In genomic region chr15:101929666-101930065, GRCm38 (mm10) we compare ENCODE assay signal across 10 mouse cellular contexts. TPM values are rescaled to one million over a fixed set of nuclear protein-coding genes. Genes with fewer than 3 reads are reported as not detected.
A peak's percentile ranks its signal among the peaks of the same experiment; 100 is the strongest.
DNase-seq lines count a peak whose midpoint lies in the region; ATAC-seq and TF ChIP-seq lines count a peak whose summit lies in the region.
"Had no signal": no experiment of that assay in that cellular context is flagged by ENCODE, and none has a peak within 500 bp of the region (broad histone marks: within the 10 kb centered on the region; RNA-seq: fewer than 3 reads in every experiment).

No protein-coding gene starts in this region.

- TF ChIP-seq CTCF in small intestine, adult 2 months (IDR thresholded peaks at IDR 0.05; ENCODE audit: extremely low read depth, insufficient read length, insufficient replicate concordance, low read depth, low read length): no peak

- no peaks in the 10 kb centered on the region for H3K9me3 ChIP-seq in forebrain, embryonic 11.5 days (ENCODE audit: control insufficient read depth, low read length)

- H3K4me2 ChIP-seq in forebrain, embryonic 11.5 days (ENCODE audit: low read depth, low read length, severe bottlenecking): peak overlapping the region; percentile 48

- no peaks in the 10 kb centered on the region for H3K36me3 ChIP-seq in forebrain, embryonic 11.5 days (ENCODE audit: control insufficient read depth, insufficient read depth, low read length)
- no peaks in the 10 kb centered on the region for H3K36me3 ChIP-seq in small intestine, adult 2 months (ENCODE audit: control insufficient read depth, insufficient read depth, low read length)

- H3K27me3 ChIP-seq in forebrain, embryonic 11.5 days (ENCODE audit: control insufficient read depth, insufficient read depth, low read length): peaks cover 7% of the 10 kb centered on the region; the same call in 1 of the 2 replicates
- peaks cover 7% of the 10 kb centered on the region; the same call in 1 of the 2 replicates for H3K27me3 ChIP-seq in small intestine, adult 2 months (ENCODE audit: control insufficient read depth, insufficient read depth, low read length)
- H3K27me3 ChIP-seq: Patski had no signal

- no peak for TF ChIP-seq POLR2A in small intestine, adult 2 months (IDR thresholded peaks at IDR 0.05; ENCODE audit: low read depth, low read length)

- peak overlapping the region; percentile 37 for H3K9ac ChIP-seq in forebrain, embryonic 11.5 days (ENCODE audit: low read length)

- 2% methylated on average over 17 of the region's 17 CpGs for WGBS in forebrain, embryonic 11.5 days
- 3% methylated on average over 17 of the region's 17 CpGs for WGBS in small intestine, adult 2 months

- no peak for ATAC-seq in forebrain, embryonic 11.5 days (replicated peaks; ENCODE audit: low FRiP score)
- ATAC-seq: Patski had no signal

- H3K27ac ChIP-seq in forebrain, embryonic 11.5 days (ENCODE audit: low read depth, low read length): no peak overlapping the region
- no peak overlapping the region for H3K27ac ChIP-seq in small intestine, adult 2 months (ENCODE audit: insufficient read depth, low read depth, low read length)

- H3K4me3 ChIP-seq in forebrain, embryonic 11.5 days (ENCODE audit: low read depth, low read length): peak overlapping the region; percentile 12; the same call in 1 of the 2 replicates
- H3K4me3 ChIP-seq in small intestine, adult 2 months (ENCODE audit: low read depth, low read length): peak overlapping the region; percentile 33

- DNase-seq in adrenal gland, postnatal 14 days: peak; percentile 68
- peak; percentile 67 for DNase-seq in forebrain, embryonic 11.5 days (ENCODE audit: low spot score)
- DNase-seq in kidney, adult 18-20 months: peak; percentile 54
- peak; percentile 68 to 70 for DNase-seq in lung, adult 18-20 months
- DNase-seq in layer of hippocampus, adult 18-20 months (ENCODE audit: low spot score in 2 of 2): no peak
- no peak for DNase-seq in natural killer cell, adult 2 months (ENCODE audit: low spot score in 2 of 2)
- no peak for DNase-seq in cerebellum, adult 11-12 months

- H3K4me1 ChIP-seq in forebrain, embryonic 11.5 days (replicated peaks; ENCODE audit: control insufficient read depth, insufficient read depth, low read length): peaks cover 8% of the 10 kb centered on the region; the same call in 1 of the 2 replicates
- H3K4me1 ChIP-seq in small intestine, adult 2 months (ENCODE audit: control insufficient read depth, insufficient read depth, insufficient read length, low read length): peaks cover 4% of the 10 kb centered on the region; the same call in 1 of the 2 replicates

RNA-seq across cellular contexts. Expression of gene Krt4, which starts 5.1 kb away (rescaled TPM):
- total RNA-seq in adrenal gland, postnatal 14 days (2021): 0.15 TPM in 1 of 2 replicates, not detected in the other
- not detected in 2 replicates for polyA plus RNA-seq in forebrain, embryonic 11.5 days (2014; fragmentation: Nextera tagmentation; extraction: Ambion mirVana)
- polyA plus RNA-seq in small intestine, adult 2 months (2012; rRNA removed): 0.09 and 0.10 TPM in 2 replicates
- total RNA-seq in layer of hippocampus, adult 18-20 months (2021): not detected
- total RNA-seq: heart, postnatal 36 days had no signal

RNA-seq across cellular contexts. Expression of gene Krt79, which starts 10.5 kb away (rescaled TPM):
- total RNA-seq in adrenal gland, postnatal 14 days (2021): 3.7 and 3.9 TPM in 2 replicates
- polyA plus RNA-seq in forebrain, embryonic 11.5 days (2014; fragmentation: Nextera tagmentation; extraction: Ambion mirVana): 0.12 TPM in 1 of 2 replicates, not detected in the other
- polyA plus RNA-seq in small intestine, adult 2 months (2012; rRNA removed): 0.22 and 0.76 TPM in 2 replicates
- under 1 TPM; 0.20 to 0.45 TPM for total RNA-seq in layer of hippocampus, adult 18-20 months (2021)
- total RNA-seq: heart, postnatal 36 days had no signal

RNA-seq across cellular contexts. Expression of gene Krt78, which starts 24.4 kb away (rescaled TPM):
- total RNA-seq in adrenal gland, postnatal 14 days (2021): not detected in 2 replicates
- not detected in 2 replicates for polyA plus RNA-seq in forebrain, embryonic 11.5 days (2014; fragmentation: Nextera tagmentation; extraction: Ambion mirVana)
- 0.18 and 0.23 TPM in 2 replicates for polyA plus RNA-seq in small intestine, adult 2 months (2012; rRNA removed)
- not detected for total RNA-seq in layer of hippocampus, adult 18-20 months (2021)
- total RNA-seq: heart, postnatal 36 days had no signal

RNA-seq across cellular contexts. Expression of gene Krt76, which starts 36.9 kb away (rescaled TPM):
- not detected in 2 replicates for total RNA-seq in adrenal gland, postnatal 14 days (2021)
- not detected in 2 replicates for polyA plus RNA-seq in forebrain, embryonic 11.5 days (2014; fragmentation: Nextera tagmentation; extraction: Ambion mirVana)
- polyA plus RNA-seq in small intestine, adult 2 months (2012; rRNA removed): not detected in 2 replicates
- total RNA-seq in layer of hippocampus, adult 18-20 months (2021): not detected
- total RNA-seq: heart, postnatal 36 days had no signal
- polyA plus RNA-seq: Patski had no signal

Comparison
In these comparisons a context has a peak if more than half of its experiments do, and no peak if none do; other contexts are left out.
1. DNase-seq: peak in adrenal gland, postnatal 14 days (single experiment), forebrain, embryonic 11.5 days (single experiment), kidney, adult 18-20 months (single experiment) and lung, adult 18-20 months (2 of 2); none in layer of hippocampus, adult 18-20 months (0 of 2), natural killer cell, adult 2 months (0 of 2) and cerebellum, adult 11-12 months (single experiment).